Mouse (Mus musculus): Measurements from ENCODE around the gene Gm28845.

The Gm28845 gene

DNA sequence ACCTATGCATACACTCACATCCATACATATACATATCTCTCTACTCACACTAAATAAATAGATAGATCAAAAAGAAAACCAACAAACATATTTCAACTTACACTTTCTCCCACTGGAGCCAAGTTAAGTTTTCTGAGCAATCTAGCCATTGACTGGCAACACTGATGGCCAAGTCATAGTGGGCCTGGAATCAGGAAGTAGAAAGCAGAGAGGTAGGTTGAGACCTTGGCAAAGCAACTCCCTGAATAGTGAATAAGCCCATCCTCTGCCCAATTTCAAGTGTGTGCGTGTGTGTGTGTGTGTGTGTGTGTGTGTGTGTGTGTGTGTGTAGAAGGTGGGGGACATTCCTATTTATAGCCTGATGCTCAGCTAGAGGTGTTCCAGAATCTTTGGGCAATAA lies at the start of gene Gm28845:
Gm28845 (minus strand) TSS at position 121 of the 400 bp plus-strand sequence.
- in situ Hi-C loops (cut with MboI; ENCODE audit: low pct_unique_long_range_greater_than_20kb in 1 of 2, low sequenced_read_pairs in 2 of 2, unreplicated experiment in 1 of 2): no loop called here

DNA sequence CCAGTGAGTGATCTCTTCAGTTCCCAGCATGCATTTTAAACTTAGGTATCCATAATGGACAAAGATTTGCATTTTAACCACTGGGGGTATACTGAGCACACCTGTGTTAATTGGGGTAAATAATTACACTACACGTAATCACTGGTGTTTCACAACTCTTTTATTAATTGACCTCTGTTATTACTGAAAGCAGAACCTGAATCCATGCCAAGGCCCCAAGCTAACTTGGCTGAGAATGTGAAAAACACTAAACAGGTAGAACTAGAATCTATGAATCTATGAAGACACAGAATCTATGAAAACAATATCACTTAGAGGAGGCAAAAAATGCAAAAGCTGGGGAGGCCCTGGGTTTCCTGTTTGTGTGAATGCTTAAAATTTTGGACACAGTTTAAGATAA lies 48.1 kb upstream of the Gm28845 start:
- in situ Hi-C loops (cut with MboI; ENCODE audit: low pct_unique_long_range_greater_than_20kb in 1 of 2, low sequenced_read_pairs in 2 of 2, unreplicated experiment in 1 of 2): no loop called here

DNA sequence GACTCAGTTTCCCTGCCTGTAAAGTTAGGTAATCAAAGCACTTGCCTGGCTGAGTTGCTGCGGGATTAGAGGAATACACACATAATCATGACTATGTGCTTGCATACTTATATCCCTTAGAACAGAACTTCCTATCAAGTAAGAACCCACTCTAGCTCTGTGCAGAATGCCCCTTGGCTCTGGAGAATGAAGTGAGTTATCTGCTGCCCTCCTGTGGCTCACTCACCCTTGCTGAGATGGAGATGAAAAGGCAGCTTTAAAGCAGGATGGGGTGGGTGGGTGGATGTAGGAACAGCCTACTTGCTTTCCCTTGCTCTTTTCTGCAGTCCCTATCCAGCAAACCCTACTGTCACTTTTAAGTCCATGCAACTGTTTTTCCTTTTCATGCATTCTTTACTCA lies 42.9 kb upstream of the Gm28845 start:
- in situ Hi-C loops (cut with MboI; ENCODE audit: low pct_unique_long_range_greater_than_20kb in 1 of 2, low sequenced_read_pairs in 2 of 2, unreplicated experiment in 1 of 2): no loop called here

DNA sequence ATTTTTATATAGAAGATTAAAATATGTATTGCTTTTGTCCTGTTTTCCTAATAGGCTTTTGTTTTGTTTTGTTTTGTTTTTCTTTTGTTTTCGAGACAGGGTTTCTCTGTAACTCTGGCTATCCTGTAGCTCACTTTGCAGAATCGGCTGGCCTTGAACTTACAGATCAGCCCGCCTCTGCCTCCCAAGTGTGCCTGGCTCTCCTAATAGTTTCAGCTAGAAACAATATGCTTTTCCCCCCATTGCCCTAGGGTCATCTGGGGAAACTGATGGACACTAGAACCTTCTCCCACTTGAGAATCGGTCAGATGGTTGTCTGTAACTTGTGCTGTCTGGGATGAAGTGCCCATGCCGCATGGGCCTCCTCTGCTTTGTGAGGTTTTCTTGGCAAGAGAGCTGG lies 36.8 kb upstream of the Gm28845 start:
- in situ Hi-C loops (cut with MboI; ENCODE audit: low pct_unique_long_range_greater_than_20kb in 1 of 2, low sequenced_read_pairs in 2 of 2, unreplicated experiment in 1 of 2): no loop called here

DNA sequence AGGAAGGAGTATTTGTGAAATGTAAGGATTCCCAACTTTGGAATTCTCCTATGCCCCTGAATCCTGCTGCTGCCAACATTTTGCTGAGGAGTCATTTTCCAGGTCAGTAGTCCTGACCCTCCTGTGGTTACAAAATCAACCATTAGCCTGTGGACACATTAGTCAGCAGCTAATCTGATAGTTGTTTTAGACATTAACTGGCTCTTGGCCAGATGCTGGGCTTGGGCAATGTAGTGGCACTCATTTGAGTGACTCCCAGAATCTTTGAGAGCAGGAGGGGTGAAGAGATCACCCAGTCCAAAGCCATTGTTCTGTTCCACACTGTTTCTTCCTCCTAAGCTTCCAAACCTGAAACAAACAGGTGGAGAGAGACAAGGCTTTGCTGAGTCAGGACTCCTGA lies 35.5 kb upstream of the Gm28845 start:
- in situ Hi-C loops (cut with MboI; ENCODE audit: low pct_unique_long_range_greater_than_20kb in 1 of 2, low sequenced_read_pairs in 2 of 2, unreplicated experiment in 1 of 2): no loop called here

DNA sequence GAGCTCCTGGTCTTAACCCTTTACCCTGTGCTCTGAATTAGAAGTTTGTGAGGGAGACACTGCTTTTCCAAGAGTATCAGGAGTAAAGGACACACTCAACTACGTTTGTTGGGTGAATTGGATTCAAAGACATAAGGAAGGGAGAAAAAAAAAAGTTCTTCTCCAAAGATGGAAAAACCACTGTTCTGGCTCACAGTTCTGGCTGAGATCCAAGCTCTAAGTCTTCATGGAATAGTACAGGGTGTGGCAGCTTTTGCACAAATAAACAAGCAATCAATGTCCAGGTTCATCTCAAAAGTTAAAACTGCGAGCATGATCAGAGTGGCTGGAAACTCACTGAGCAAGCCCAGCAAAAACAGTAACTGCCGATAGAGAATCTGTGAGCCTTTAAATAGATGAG lies 28.6 kb upstream of the Gm28845 start:
- in situ Hi-C loops (cut with MboI; ENCODE audit: low pct_unique_long_range_greater_than_20kb in 1 of 2, low sequenced_read_pairs in 2 of 2, unreplicated experiment in 1 of 2): no loop called here

DNA sequence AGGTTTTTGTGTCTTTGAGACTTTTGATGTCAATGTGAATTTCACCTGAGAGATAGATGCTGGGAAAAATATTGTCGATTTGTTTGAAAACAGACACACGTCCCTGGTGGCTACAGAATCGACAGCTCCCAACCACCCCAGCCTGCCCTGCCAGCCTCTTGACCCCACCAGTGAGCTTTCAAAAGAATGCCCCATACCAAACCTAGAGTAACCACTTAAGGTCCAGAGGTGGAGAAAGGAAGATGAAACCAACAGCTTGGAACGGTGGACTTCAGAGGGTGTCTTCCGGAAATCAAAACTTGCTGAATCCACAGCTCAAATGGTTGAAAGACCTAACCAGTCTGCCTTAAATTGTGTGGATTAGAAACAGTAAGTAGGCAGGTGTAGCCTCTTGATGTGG lies 28.0 kb upstream of the Gm28845 start:
- in situ Hi-C loops (cut with MboI; ENCODE audit: low pct_unique_long_range_greater_than_20kb in 1 of 2, low sequenced_read_pairs in 2 of 2, unreplicated experiment in 1 of 2): no loop called here

DNA sequence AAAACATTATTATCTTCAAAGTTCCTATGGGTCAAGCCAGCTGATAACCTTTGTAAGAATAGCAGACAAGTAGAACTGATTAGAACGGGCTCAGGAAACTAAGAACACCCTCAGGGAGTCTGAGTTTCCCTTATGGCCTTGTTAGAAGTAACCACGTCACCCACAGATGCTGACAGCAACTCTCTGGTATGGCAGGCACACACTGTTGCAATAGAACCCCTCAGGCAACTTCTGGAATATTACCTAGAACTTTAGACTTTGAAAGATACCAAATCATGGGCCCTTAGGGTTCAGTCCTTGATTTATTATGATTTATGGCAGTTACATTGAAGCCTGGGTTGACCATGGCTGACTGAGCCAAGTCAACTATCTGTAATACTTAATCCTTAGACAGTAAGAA lies 27.2 kb upstream of the Gm28845 start:
- in situ Hi-C loops (cut with MboI; ENCODE audit: low pct_unique_long_range_greater_than_20kb in 1 of 2, low sequenced_read_pairs in 2 of 2, unreplicated experiment in 1 of 2): no loop called here

DNA sequence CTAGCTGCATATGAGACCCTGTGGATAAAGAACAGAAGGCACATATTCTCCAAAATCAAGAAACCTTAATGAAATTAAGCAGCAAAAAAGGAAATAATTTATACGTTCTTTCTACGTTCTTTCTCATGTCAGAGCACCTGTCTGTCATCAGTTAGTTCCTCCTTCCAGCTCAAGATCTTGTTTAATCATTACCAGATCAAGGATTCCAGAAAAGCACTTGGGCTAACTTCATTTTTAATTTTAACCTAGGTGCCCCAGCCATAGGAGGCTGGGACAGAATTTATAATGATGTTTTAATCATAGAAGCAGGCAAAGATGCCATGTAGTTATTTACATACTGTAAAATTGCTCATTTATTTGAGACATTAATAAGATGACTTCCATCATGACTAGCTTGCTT lies 25.4 kb upstream of the Gm28845 start:
- in situ Hi-C loops (cut with MboI; ENCODE audit: low pct_unique_long_range_greater_than_20kb in 1 of 2, low sequenced_read_pairs in 2 of 2, unreplicated experiment in 1 of 2): no loop called here

DNA sequence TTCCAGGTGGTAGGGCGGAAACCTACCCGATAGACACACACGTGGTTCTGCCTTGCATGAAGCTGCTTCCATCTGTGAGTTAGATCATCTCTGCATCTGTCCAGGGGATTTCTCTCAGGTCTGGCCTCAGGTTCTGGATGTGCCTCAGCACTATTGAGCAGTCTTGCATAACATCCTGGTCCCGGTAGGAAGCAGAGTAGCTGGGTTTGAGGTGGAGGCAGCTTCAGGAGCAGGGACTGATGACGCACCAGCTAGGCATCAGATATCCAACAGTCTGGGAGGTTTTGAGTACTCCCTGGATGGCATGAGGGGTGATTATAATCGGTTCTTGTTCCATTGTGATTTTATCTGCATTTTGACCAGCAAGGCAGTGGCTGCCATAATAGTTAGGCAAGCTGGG lies 18.2 kb upstream of the Gm28845 start:
- in situ Hi-C loops (cut with MboI; ENCODE audit: low pct_unique_long_range_greater_than_20kb in 1 of 2, low sequenced_read_pairs in 2 of 2, unreplicated experiment in 1 of 2): no loop called here

DNA sequence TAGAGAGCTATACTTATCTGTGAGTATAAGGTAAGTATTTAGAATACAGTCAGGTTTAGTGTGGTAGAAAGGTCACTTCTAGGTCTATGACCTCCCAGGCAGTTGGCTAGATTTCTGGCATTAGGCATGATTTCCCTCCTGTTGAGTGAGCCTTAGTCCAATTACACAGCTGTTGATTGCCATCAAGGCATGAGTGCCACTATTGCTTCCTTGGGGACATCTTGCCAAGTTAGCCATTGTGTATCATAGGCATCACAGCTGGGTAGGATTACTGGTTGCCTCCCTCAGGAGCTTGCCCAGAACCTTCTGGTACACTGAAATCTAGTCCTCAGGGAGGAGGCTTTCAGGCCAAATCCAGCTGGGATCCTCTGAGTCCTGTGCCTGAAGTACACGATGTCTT lies 13.5 kb upstream of the Gm28845 start:
- in situ Hi-C loops (cut with MboI; ENCODE audit: low pct_unique_long_range_greater_than_20kb in 1 of 2, low sequenced_read_pairs in 2 of 2, unreplicated experiment in 1 of 2): no loop called here

DNA sequence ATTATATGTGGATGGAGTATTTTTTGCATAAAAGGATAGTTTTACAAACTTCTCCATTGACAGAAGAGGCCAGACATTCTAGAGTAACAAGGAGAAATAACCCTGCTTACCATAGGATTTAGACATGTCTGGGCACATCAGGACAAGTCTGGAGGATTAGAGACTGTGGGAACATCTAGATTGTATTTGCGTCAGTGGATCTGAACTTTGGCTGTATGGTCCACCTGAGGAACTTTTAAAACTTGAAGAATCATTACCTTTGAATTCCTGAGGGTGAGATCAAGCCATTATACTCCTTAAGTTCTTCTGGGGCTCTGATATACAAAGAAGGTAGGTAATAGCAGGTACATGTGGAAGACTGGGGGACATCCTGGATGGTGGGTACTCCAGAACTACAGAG lies 12.3 kb upstream of the Gm28845 start:
- in situ Hi-C loops (cut with MboI; ENCODE audit: low pct_unique_long_range_greater_than_20kb in 1 of 2, low sequenced_read_pairs in 2 of 2, unreplicated experiment in 1 of 2): no loop called here

DNA sequence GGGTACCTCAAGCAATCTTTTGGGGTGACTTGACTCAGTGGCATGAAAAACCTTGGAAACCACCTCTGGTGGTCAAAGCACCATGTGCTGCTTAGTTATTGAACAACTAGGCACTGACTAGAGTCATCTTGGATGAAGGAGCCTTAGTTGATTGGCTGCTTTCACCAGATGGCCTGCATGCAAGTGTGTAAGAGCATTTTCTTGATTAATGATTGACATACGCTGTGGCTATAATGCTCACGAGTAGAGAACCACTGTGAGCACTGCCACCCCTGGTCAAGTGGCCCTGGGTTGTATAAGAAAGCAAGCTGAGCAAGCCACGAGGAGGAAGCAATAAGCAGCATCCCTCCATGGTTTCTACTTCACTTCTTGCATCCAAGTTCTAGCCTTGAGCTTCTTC lies 10.9 kb upstream of the Gm28845 start:
- in situ Hi-C loops (cut with MboI; ENCODE audit: low pct_unique_long_range_greater_than_20kb in 1 of 2, low sequenced_read_pairs in 2 of 2, unreplicated experiment in 1 of 2): no loop called here

DNA sequence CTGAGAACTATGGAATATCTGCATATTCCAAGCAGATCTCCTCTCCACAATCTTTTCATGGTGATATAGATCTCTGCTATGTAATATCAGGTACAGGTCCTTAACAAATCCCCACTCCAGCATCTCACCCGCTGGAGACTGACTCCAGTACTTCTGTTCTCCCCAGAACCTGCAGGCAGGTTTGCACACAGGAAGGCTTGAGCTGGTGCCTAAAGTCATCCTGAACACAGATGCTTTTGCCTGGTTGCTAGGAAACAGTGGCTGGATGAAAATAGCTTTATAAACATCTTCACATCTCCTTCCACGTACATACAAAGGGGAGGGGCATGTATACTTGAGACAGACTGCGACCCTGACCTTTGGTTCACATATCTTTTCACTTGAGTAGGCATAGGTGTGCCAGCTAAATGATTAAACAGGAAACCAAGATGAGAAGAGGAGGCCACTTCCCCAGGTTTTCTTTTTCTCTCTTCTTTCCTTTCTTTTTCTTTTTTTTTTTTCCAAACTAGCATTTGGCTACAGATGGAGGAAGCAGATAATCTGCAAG lies 10.3 kb upstream of the Gm28845 start:
- in situ Hi-C loops (cut with MboI; ENCODE audit: low pct_unique_long_range_greater_than_20kb in 1 of 2, low sequenced_read_pairs in 2 of 2, unreplicated experiment in 1 of 2): no loop called here

DNA sequence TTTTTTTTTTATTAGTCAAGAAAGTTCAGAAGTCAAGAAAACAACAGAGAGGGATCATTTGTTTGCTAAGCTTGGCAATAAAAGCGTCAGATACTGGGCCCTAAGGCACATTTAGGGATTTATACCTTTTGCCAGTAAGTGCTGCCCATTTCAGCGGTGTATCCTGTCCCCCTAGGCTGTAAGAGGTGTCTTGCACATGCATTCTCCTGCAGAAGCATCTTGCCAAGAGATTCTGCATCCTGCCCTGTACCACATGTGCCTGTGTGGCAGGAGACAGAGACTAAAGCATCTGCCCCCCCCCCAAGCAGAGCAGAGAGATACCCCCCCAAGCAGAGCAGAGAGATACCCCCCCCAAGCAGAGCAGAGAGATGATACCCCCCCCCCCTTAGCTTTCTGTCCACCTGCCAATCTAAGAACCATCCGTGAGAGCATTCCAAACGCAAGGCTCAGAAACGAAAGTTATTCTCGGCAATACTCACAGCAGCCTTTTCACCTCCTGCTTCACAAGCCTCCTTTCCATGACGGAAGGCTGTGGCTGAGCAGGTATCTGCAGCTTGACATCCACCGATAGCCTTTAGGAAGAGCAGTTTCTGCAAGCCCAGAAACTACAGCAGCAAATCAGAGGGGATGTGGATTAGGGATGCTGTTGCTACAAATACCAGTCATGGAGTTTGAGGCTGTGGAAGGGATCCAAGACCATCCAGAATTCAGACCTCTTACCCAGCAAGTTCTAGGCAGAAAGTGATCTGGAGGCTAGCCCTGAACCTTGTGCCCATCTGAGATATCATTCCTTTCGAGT lies 3.4 kb upstream of the Gm28845 start, which contains the start of gene D630023F18Rik:
D630023F18Rik (minus strand) TSS at position 641 of the 799 bp plus-strand sequence.
- in situ Hi-C loops (cut with MboI; ENCODE audit: low pct_unique_long_range_greater_than_20kb in 1 of 2, low sequenced_read_pairs in 2 of 2, unreplicated experiment in 1 of 2): no loop called here

DNA sequence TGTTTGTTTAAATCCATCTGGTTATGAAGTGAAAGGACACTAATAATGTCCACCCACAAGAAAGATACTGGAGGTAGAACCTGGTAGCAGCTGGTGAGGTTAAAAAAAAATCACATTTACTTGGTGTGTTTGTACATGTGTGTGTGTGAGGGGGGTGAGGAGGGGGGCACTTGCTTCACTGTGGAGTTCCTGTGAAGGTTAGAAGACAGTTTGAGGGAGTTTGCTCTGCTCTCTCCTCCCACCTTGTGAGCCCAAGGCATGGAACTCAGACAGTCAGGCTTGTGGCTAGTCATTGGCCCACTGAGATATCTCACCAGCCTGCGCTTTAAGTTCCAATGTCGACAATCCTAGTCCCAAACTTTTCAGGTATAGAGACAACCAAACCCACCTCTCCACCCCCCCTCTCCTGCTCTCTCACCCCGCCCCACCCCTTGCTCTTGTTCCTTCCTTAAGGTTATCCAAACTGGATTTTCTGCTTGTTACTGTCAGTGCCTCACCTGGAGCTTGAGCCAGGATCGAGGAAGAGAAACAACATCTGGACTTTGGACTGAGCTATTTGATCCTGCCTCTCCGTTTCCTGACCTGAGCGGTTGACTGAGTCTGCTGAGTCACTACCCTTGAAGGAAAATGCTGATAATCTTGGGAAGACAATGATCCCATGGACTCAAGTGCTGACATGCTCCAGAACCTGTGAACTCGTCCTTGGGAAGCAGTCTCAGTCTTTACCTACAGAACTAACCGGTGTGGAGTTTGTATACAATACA lies 1.0 kb downstream of the Gm28845 start:
- in situ Hi-C loops (cut with MboI; ENCODE audit: low pct_unique_long_range_greater_than_20kb in 1 of 2, low sequenced_read_pairs in 2 of 2, unreplicated experiment in 1 of 2): no loop called here

DNA sequence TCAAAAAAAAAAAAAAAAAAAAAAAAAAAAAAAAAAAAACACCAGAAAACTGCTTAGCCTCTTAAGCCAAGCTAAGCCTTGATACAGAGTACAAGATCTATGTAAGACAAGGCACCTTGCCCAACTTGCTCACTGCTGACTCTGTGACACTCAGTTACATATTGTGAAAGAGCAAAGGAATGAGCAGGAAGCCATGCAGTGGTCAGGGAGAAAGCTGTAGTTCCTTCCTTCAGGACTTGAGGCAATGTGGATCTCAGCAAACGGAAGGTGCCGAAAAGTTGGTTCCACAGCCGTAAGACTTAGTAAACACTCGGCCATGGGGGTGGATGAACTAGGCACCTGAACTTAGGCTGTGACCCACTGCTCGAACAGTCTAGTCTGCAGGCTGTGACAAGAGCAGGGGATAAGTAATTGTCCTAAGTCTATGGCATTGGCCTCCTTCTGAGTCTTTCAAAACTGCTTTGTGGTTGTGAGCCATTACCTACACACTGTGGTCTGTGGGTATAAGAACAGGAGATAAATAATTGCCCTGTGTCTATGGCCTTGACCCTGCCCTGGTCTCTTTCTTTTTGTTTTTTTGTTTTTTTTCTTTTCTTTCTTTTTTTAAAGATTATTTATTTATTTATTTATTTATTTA lies 5.7 kb downstream of the Gm28845 start:
- in situ Hi-C loops (cut with MboI; ENCODE audit: low pct_unique_long_range_greater_than_20kb in 1 of 2, low sequenced_read_pairs in 2 of 2, unreplicated experiment in 1 of 2): loop anchor here (5.0 kb wide), 1 partner anchor 64 kb away; no protein-coding TSS in a partner anchor

DNA sequence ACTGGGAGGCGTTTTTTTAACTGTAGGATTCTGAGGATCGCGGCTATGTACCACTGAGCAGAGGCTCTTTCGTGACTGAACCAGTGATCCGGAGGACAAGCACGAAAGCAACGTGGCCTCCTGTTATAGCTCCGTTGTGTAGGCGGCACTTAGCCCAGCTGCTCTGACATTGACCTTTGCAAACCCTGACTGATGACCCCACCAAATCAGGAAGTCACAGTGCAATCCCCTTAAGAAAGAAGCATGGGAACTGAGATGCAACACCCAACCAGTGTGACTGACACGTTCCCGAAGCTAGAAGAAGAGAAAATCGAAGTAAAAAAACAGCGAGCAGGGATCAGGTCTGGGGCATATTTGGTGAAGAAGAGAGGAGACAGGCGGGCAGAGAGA lies 6.6 kb downstream of the Gm28845 start:
- in situ Hi-C loops (cut with MboI; ENCODE audit: low pct_unique_long_range_greater_than_20kb in 1 of 2, low sequenced_read_pairs in 2 of 2, unreplicated experiment in 1 of 2): loop anchor here (5.0 kb wide), 1 partner anchor 64 kb away; no protein-coding TSS in a partner anchor

Measured in mouse embryonic stem cell (cell line).